Mouse (Mus musculus) adrenal gland, postnatal 14 days (tissue): ENCODE measurements around the gene Pla2g4e. TPM values are rescaled to one million over a fixed set of nuclear protein-coding genes. Genes with fewer than 3 reads are reported as not detected.

Source experiments
- DNase-seq: peaks from one replicate; pipeline ENCODE4 v3.0.0; 2021; ENCODE audit warnings: mixed read lengths
- long read RNA-seq, 2 experiments: library from polyadenylated mRNA; stranded (forward); transcript quantifications; one replicate each; pipeline ENCODE4 v2.0.0; 2021
- total RNA-seq: library from RNA; stranded (reverse); gene quantifications from 2 replicates; pipeline ENCODE4 v1.2.3, GENCODE M21; 2021

Pla2g4e gene
- 0.48 and 0.53 TPM in 2 replicates for total RNA-seq
- long read RNA-seq, experiment 1, result 0 reads
- long read RNA-seq, experiment 2, result 0 reads

GRCm38 (mm10) chr2:120244679-120245420 lies at the start of gene Pla2g4e:
TSS of gene Pla2g4e (minus strand) at chr2:120245335.
- peak; percentile 23 for DNase-seq

- DNase-seq, result peak; percentile 53
Observed at GRCm38 (mm10) chr2:120291471-120292078, 46.4 kb upstream of the Pla2g4e start.

GRCm38 (mm10) chr2:120288995-120289394 lies 43.9 kb upstream of the Pla2g4e start, which contains the start of gene Pla2g4d:
TSS of gene Pla2g4d (minus strand) at chr2:120289197.
- no peak for DNase-seq

- no peak for DNase-seq
Observed at GRCm38 (mm10) chr2:120288401-120288800, 43.3 kb upstream of the Pla2g4e start.

- no peak for DNase-seq
Observed at GRCm38 (mm10) chr2:120285639-120286038, 40.5 kb upstream of the Pla2g4e start.

GRCm38 (mm10) chr2:120284705-120285104 lies 39.6 kb upstream of the Pla2g4e start:
- peak; percentile 10 for DNase-seq

- peak; percentile 63 for DNase-seq
Observed at GRCm38 (mm10) chr2:120284094-120284493, 39.0 kb upstream of the Pla2g4e start.

- DNase-seq, result peak; percentile 78
Observed at GRCm38 (mm10) chr2:120283550-120283949, 38.4 kb upstream of the Pla2g4e start.

- peak; percentile 42 for DNase-seq
Observed at GRCm38 (mm10) chr2:120281221-120281620, 36.1 kb upstream of the Pla2g4e start.

- peak; percentile 71 for DNase-seq
Observed at GRCm38 (mm10) chr2:120279961-120280360, 34.8 kb upstream of the Pla2g4e start.

GRCm38 (mm10) chr2:120276951-120277350 lies 31.8 kb upstream of the Pla2g4e start:
- DNase-seq, result no peak

GRCm38 (mm10) chr2:120268635-120269034 lies 23.5 kb upstream of the Pla2g4e start:
- DNase-seq, result peak; percentile 38

- DNase-seq, result peak; percentile 27
Observed at GRCm38 (mm10) chr2:120265523-120265922, 20.4 kb upstream of the Pla2g4e start.

GRCm38 (mm10) chr2:120264858-120265257 lies 19.7 kb upstream of the Pla2g4e start:
- no peak for DNase-seq

- DNase-seq, result no peak
Observed at GRCm38 (mm10) chr2:120262876-120263275, 17.7 kb upstream of the Pla2g4e start.

GRCm38 (mm10) chr2:120261346-120261745 lies 16.2 kb upstream of the Pla2g4e start:
- DNase-seq, result no peak

- DNase-seq, result no peak
Observed at GRCm38 (mm10) chr2:120256259-120256658, 11.1 kb upstream of the Pla2g4e start.

- no peak for DNase-seq
Observed at GRCm38 (mm10) chr2:120252644-120253043, 7.5 kb upstream of the Pla2g4e start.

GRCm38 (mm10) chr2:120245421-120246016 lies 384 bp upstream of the Pla2g4e start:
- peak; percentile 24 for DNase-seq

GRCm38 (mm10) chr2:120243995-120244394 lies 1.1 kb downstream of the Pla2g4e start:
- DNase-seq, result no peak

GRCm38 (mm10) chr2:120242791-120243467 lies 2.2 kb downstream of the Pla2g4e start:
- DNase-seq, result no peak

- DNase-seq, result peak; percentile 25
Observed at GRCm38 (mm10) chr2:120238733-120239132, 6.4 kb downstream of the Pla2g4e start.

- no peak for DNase-seq
Observed at GRCm38 (mm10) chr2:120237784-120238183, 7.4 kb downstream of the Pla2g4e start.
